Mouse (Mus musculus): ENCODE data around the gene Ackr4. TPM values are rescaled to one million over a fixed set of nuclear protein-coding genes. Genes with fewer than 3 reads are reported as not detected.
A peak's percentile ranks its signal among the peaks of the same experiment; 100 is the strongest.

The Ackr4 gene
- polyA plus RNA-seq, 1 experiment, result 7.7 TPM

GRCm38 (mm10) chr9:104039031-104039695 is 87.6 kb downstream of the Ackr4 start:
- no peaks in the 10 kb centered on the region for H3K4me1 ChIP-seq (ENCODE audit: control insufficient read depth, insufficient read depth, low read length)

GRCm38 (mm10) chr9:104038266-104038665 is 88.5 kb downstream of the Ackr4 start:
- H3K9me3 ChIP-seq (replicated peaks; ENCODE audit: control insufficient read depth, insufficient read depth, low read length, poor library complexity, severe bottlenecking), result no peaks in the 10 kb centered on the region

More at GRCm38 (mm10) chr9:104039031-104039695, 87.6 kb downstream of the Ackr4 start:
- Histone ChIP-seq H3K27me3 (ENCODE audit: control insufficient read depth, insufficient read depth, low read length, poor library complexity, severe bottlenecking) (no peaks in the 10 kb centered on the region), H3K4me3 (ENCODE audit: low read depth, low read length) (no peak overlapping the region), H3K27ac (ENCODE audit: insufficient read depth, low read length) (no peak overlapping the region), H3K36me3 (ENCODE audit: control insufficient read depth, insufficient read depth, low read length, poor library complexity, severe bottlenecking) (no peaks in the 10 kb centered on the region), H3K9me3 (replicated peaks; ENCODE audit: control insufficient read depth, insufficient read depth, low read length, poor library complexity, severe bottlenecking) (no peaks in the 10 kb centered on the region), H3K9ac (ENCODE audit: low read depth, poor library complexity, severe bottlenecking) (no peak overlapping the region)
- TF ChIP-seq EP300 (IDR thresholded peaks at IDR 0.05; ENCODE audit: insufficient read depth, low read depth, low read length), result no peak
- TF ChIP-seq CTCF (IDR thresholded peaks at IDR 0.05; ENCODE audit: low read depth, low read length), result no peak
- no peak for TF ChIP-seq POLR2A (IDR thresholded peaks at IDR 0.05; ENCODE audit: insufficient read depth, low read length)

GRCm38 (mm10) chr9:104035261-104036015 is 91.3 kb downstream of the Ackr4 start:
- Histone ChIP-seq H3K36me3 (ENCODE audit: control insufficient read depth, insufficient read depth, low read length, poor library complexity, severe bottlenecking) (no peaks in the 10 kb centered on the region), H3K4me1 (ENCODE audit: control insufficient read depth, insufficient read depth, low read length) (no peaks in the 10 kb centered on the region), H3K9ac (ENCODE audit: low read depth, poor library complexity, severe bottlenecking) (peak overlapping the region; percentile 20), H3K27me3 (ENCODE audit: control insufficient read depth, insufficient read depth, low read length, poor library complexity, severe bottlenecking) (no peaks in the 10 kb centered on the region), H3K27ac (ENCODE audit: insufficient read depth, low read length) (no peak overlapping the region), H3K9me3 (replicated peaks; ENCODE audit: control insufficient read depth, insufficient read depth, low read length, poor library complexity, severe bottlenecking) (no peaks in the 10 kb centered on the region), H3K4me3 (ENCODE audit: low read depth, low read length) (0 out of 2 replicates have a peak overlapping the region, but pooled peaks have one; percentile 1)
- TF ChIP-seq EP300 (IDR thresholded peaks at IDR 0.05; ENCODE audit: insufficient read depth, low read depth, low read length), result no peak
- TF ChIP-seq POLR2A (IDR thresholded peaks at IDR 0.05; ENCODE audit: insufficient read depth, low read length), result no peak
- TF ChIP-seq CTCF (IDR thresholded peaks at IDR 0.05; ENCODE audit: low read depth, low read length), result peak; percentile 92

More at GRCm38 (mm10) chr9:104038266-104038665, 88.5 kb downstream of the Ackr4 start:
- Histone ChIP-seq H3K27ac (ENCODE audit: insufficient read depth, low read length) (no peak overlapping the region), H3K4me3 (ENCODE audit: low read depth, low read length) (no peak overlapping the region), H3K27me3 (ENCODE audit: control insufficient read depth, insufficient read depth, low read length, poor library complexity, severe bottlenecking) (no peaks in the 10 kb centered on the region), H3K4me1 (ENCODE audit: control insufficient read depth, insufficient read depth, low read length) (no peaks in the 10 kb centered on the region), H3K36me3 (ENCODE audit: control insufficient read depth, insufficient read depth, low read length, poor library complexity, severe bottlenecking) (no peaks in the 10 kb centered on the region), H3K9ac (ENCODE audit: low read depth, poor library complexity, severe bottlenecking) (no peak overlapping the region)
- no peak for TF ChIP-seq CTCF (IDR thresholded peaks at IDR 0.05; ENCODE audit: low read depth, low read length)
- no peak for TF ChIP-seq EP300 (IDR thresholded peaks at IDR 0.05; ENCODE audit: insufficient read depth, low read depth, low read length)
- no peak for TF ChIP-seq POLR2A (IDR thresholded peaks at IDR 0.05; ENCODE audit: insufficient read depth, low read length)

GRCm38 (mm10) chr9:104034718-104035117 is 92.0 kb downstream of the Ackr4 start:
- H3K4me3 ChIP-seq (ENCODE audit: low read depth, low read length), result no peak overlapping the region
- no peaks in the 10 kb centered on the region for H3K27me3 ChIP-seq (ENCODE audit: control insufficient read depth, insufficient read depth, low read length, poor library complexity, severe bottlenecking)
- no peaks in the 10 kb centered on the region for H3K9me3 ChIP-seq (replicated peaks; ENCODE audit: control insufficient read depth, insufficient read depth, low read length, poor library complexity, severe bottlenecking)
- TF ChIP-seq POLR2A (IDR thresholded peaks at IDR 0.05; ENCODE audit: insufficient read depth, low read length), result no peak
- TF ChIP-seq CTCF (IDR thresholded peaks at IDR 0.05; ENCODE audit: low read depth, low read length), result no peak
- no peak for TF ChIP-seq EP300 (IDR thresholded peaks at IDR 0.05; ENCODE audit: insufficient read depth, low read depth, low read length)
- H3K36me3 ChIP-seq (ENCODE audit: control insufficient read depth, insufficient read depth, low read length, poor library complexity, severe bottlenecking), result no peaks in the 10 kb centered on the region
- H3K27ac ChIP-seq (ENCODE audit: insufficient read depth, low read length), result no peak overlapping the region
- no peaks in the 10 kb centered on the region for H3K4me1 ChIP-seq (ENCODE audit: control insufficient read depth, insufficient read depth, low read length)
- no peak overlapping the region for H3K9ac ChIP-seq (ENCODE audit: low read depth, poor library complexity, severe bottlenecking)

GRCm38 (mm10) chr9:104034231-104034630 is 92.5 kb downstream of the Ackr4 start:
- Histone ChIP-seq H3K36me3 (ENCODE audit: control insufficient read depth, insufficient read depth, low read length, poor library complexity, severe bottlenecking) (no peaks in the 10 kb centered on the region), H3K9ac (ENCODE audit: low read depth, poor library complexity, severe bottlenecking) (no peak overlapping the region)

More at GRCm38 (mm10) chr9:104034231-104034630, 92.5 kb downstream of the Ackr4 start:
- no peak overlapping the region for H3K4me3 ChIP-seq (ENCODE audit: low read depth, low read length)
- no peak overlapping the region for H3K27ac ChIP-seq (ENCODE audit: insufficient read depth, low read length)
- no peaks in the 10 kb centered on the region for H3K9me3 ChIP-seq (replicated peaks; ENCODE audit: control insufficient read depth, insufficient read depth, low read length, poor library complexity, severe bottlenecking)
- TF ChIP-seq CTCF (IDR thresholded peaks at IDR 0.05; ENCODE audit: low read depth, low read length), result no peak
- TF ChIP-seq EP300 (IDR thresholded peaks at IDR 0.05; ENCODE audit: insufficient read depth, low read depth, low read length), result no peak
- no peak for TF ChIP-seq POLR2A (IDR thresholded peaks at IDR 0.05; ENCODE audit: insufficient read depth, low read length)
- no peaks in the 10 kb centered on the region for H3K4me1 ChIP-seq (ENCODE audit: control insufficient read depth, insufficient read depth, low read length)
- no peaks in the 10 kb centered on the region for H3K27me3 ChIP-seq (ENCODE audit: control insufficient read depth, insufficient read depth, low read length, poor library complexity, severe bottlenecking)

Other genes starting within 250 kb of the Ackr4 start
- 26.8 and 29.4 TPM in 2 replicates for gene Nphp3, start 124.4 kb downstream of the Ackr4 start, polyA plus RNA-seq (2011; ENCODE audit: insufficient read depth, insufficient read length, low read depth, missing spikeins)
- not detected in 2 replicates for gene Gm28305, start 86.3 kb downstream of the Ackr4 start, polyA plus RNA-seq (2011; ENCODE audit: insufficient read depth, insufficient read length, low read depth, missing spikeins)
- gene Uba5, start 63.8 kb downstream of the Ackr4 start, polyA plus RNA-seq (2011; ENCODE audit: insufficient read depth, insufficient read length, low read depth, missing spikeins), result 29.0 and 30.4 TPM in 2 replicates
- 36.6 and 40.5 TPM in 2 replicates for gene Acad11, start 63.6 kb downstream of the Ackr4 start, polyA plus RNA-seq (2011; ENCODE audit: insufficient read depth, insufficient read length, low read depth, missing spikeins)
- gene Dnajc13, start 136.0 kb upstream of the Ackr4 start, polyA plus RNA-seq (2011; ENCODE audit: insufficient read depth, insufficient read length, low read depth, missing spikeins), result 110 and 119 TPM in 2 replicates
- gene Acpp, start 210.8 kb upstream of the Ackr4 start, polyA plus RNA-seq (2011; ENCODE audit: insufficient read depth, insufficient read length, low read depth, missing spikeins), result 2.2 and 3.1 TPM in 2 replicates